Comparison of ENCODE assay signal across 34 mouse cellular contexts in the genomic region with DNA sequence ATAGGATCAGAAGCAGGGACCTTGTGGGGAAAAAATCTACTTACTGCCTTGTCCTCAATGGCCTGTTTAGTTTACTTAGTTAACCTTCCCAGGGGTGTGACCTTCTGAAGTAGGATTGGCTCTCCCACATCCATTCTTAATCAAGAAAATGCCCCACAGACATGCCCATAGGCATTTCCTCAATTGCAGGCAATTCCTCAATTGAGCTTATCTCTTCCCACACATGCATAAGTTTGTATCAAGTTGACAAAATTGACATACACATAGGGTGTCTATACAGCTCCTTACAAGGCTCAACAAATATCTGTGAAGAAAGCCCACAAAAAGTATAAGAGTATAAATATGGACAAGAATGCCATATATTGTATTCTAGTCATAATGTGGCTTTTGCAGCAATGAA.
"Had no signal": no experiment of that assay in that cellular context is flagged by ENCODE, and none has a peak within 500 bp of the region (broad histone marks: within the 10 kb centered on the region; RNA-seq: fewer than 3 reads in every experiment).

No protein-coding gene starts in this region.

- H3K9ac ChIP-seq: heart, embryonic 12.5 days; heart, embryonic 13.5 days; heart, embryonic 15.5 days; hindbrain, embryonic 12.5 days; hindbrain, embryonic 13.5 days; hindbrain, embryonic 14.5 days; hindbrain, embryonic 15.5 days; intestine, embryonic 15.5 days; kidney, embryonic 15.5 days had no signal

- DNase-seq: heart, postnatal 10 days; heart, postnatal 14 days; heart, postnatal 36 days; heart, postnatal 4 days; kidney, adult 11 months; kidney, adult 18-20 months; kidney, adult 8-10 months; kidney, adult 9 months; kidney, postnatal 10 days; kidney, postnatal 14 days; kidney, postnatal 25 days; kidney, postnatal 36 days; kidney, postnatal 4 days; layer of hippocampus, adult 9-11 months; layer of hippocampus, postnatal 36 days had no signal

- H3K36me3 ChIP-seq: heart, embryonic 10.5 days; heart, embryonic 12.5 days; heart, embryonic 13.5 days; heart, embryonic 15.5 days; hindbrain, embryonic 10.5 days; hindbrain, embryonic 12.5 days; hindbrain, embryonic 13.5 days; hindbrain, embryonic 15.5 days; intestine, embryonic 15.5 days; kidney, embryonic 15.5 days had no signal

- H3K4me1 ChIP-seq: heart, embryonic 10.5 days; heart, embryonic 12.5 days; heart, embryonic 13.5 days; heart, embryonic 15.5 days; hindbrain, embryonic 10.5 days; hindbrain, embryonic 12.5 days; hindbrain, embryonic 13.5 days; hindbrain, embryonic 15.5 days; intestine, embryonic 15.5 days; kidney, embryonic 15.5 days had no signal

- H3K27ac ChIP-seq: heart, embryonic 10.5 days; heart, embryonic 13.5 days; heart, embryonic 15.5 days; hindbrain, embryonic 10.5 days; hindbrain, embryonic 12.5 days; hindbrain, embryonic 13.5 days; hindbrain, embryonic 14.5 days; hindbrain, embryonic 15.5 days; hindbrain, postnatal 0 days; intestine, embryonic 15.5 days; kidney, embryonic 15.5 days; kidney, postnatal 0 days; layer of hippocampus, adult 2 months; left cerebral cortex, adult 2 months had no signal

- H3K27me3 ChIP-seq: heart, embryonic 12.5 days; heart, embryonic 13.5 days; heart, embryonic 15.5 days; hindbrain, embryonic 12.5 days; hindbrain, embryonic 13.5 days; hindbrain, embryonic 15.5 days; intestine, embryonic 15.5 days; kidney, embryonic 15.5 days had no signal

- H3K9me3 ChIP-seq: heart, embryonic 10.5 days; heart, embryonic 12.5 days; heart, embryonic 13.5 days; heart, embryonic 15.5 days; hindbrain, embryonic 10.5 days; hindbrain, embryonic 12.5 days; hindbrain, embryonic 13.5 days; hindbrain, embryonic 15.5 days; intestine, embryonic 15.5 days; kidney, embryonic 15.5 days had no signal

- ATAC-seq: hindbrain, embryonic 16.5 days; hindbrain, postnatal 0 days; inflammation-experienced regulatory T-cells, adult 6 months; intestine, embryonic 15.5 days; intestine, embryonic 16.5 days; intestine, postnatal 0 days had no signal

- H3K4me3 ChIP-seq: heart, embryonic 10.5 days; heart, embryonic 12.5 days; heart, embryonic 13.5 days; heart, embryonic 15.5 days; hindbrain, embryonic 10.5 days; hindbrain, embryonic 12.5 days; hindbrain, embryonic 13.5 days; hindbrain, embryonic 15.5 days; intestine, embryonic 15.5 days; kidney, embryonic 15.5 days; layer of hippocampus, adult 2 months; left cerebral cortex, adult 2 months had no signal
